Mouse (Mus musculus) layer of hippocampus, postnatal 25 days (tissue): ENCODE results near the gene Plekho2. TPM values are rescaled to one million over a fixed set of nuclear protein-coding genes. Genes with fewer than 3 reads are reported as not detected.

ENCODE experiments used
- DNase-seq, 2 experiments: peaks; one replicate each; pipeline ENCODE4 v3.0.0; 2022; ENCODE audit warnings: mixed read lengths in 2 of 2, low spot score in 1 of 2; ENCODE audit errors: extremely low spot score in 1 of 2
- total RNA-seq, 2 experiments: library from RNA; stranded (reverse); gene quantifications; 2 replicates each; pipeline ENCODE4 v1.2.3; 2021

Plekho2 gene
- total RNA-seq, 2 experiments from 2014 or later: 11.3 to 13.7 TPM

DNA sequence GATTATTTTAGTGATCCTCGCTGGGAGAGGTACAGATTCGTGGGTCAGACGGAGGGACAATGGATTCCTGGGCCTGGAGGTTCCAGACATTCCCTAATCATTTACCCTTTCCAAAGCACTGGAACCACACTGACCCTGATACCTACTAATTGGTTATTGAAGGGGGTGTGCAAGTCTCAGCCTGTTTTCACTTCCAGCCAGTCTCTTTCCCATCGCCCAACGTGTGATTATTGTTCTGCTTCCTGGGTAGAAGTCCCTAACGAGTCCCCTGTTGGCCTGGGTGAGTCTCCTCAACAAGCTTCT, 7.4 kb upstream of the Plekho2 start:
- DNase-seq: no peak

DNA sequence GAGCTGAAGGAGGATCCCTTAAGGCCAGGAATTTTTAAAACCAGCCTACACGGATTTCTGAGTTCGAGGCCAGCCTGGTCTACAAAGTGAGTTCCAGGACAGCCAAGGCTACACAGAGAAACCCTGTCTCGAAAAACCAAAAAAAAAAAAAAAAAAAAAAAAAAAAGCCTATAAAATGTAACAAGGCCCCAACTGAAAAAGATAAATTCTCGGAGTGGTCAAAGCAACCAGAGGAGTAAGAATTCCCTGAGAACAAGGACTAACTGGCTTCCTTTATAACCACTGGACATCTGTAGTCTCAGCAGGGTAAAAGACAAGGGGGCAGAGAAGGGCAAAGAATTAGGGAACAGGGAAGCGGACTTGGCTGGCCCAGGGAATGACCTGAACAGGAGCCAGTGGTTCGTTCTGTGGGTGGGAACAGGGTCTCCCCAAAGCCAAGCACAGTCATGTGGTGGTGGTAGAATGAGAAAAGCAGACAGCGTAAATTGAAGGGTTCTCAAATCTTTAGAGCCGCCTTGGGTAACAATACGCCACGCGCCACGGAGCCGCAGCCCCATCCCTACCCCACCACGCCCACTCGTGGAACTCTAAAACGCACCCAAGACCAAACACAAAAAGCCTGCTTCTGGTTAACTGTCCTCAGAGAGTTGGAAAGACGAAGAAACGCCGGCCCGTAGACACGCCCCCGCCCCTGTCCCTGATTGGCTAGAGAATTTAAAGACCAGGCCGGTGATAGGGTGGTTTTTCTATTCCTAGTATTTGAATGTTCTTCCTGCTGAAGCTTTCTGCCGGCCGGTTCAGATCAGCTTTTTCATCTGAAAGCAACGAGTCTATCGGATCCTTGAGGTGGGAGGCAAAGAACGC, 6.8 kb upstream of the Plekho2 start, which contains the start of gene Pif1:
Gene Pif1, plus strand, starts transcription at position 755 of the 864 bp plus-strand sequence.
- DNase-seq: peak; percentile 46 to 60

DNA sequence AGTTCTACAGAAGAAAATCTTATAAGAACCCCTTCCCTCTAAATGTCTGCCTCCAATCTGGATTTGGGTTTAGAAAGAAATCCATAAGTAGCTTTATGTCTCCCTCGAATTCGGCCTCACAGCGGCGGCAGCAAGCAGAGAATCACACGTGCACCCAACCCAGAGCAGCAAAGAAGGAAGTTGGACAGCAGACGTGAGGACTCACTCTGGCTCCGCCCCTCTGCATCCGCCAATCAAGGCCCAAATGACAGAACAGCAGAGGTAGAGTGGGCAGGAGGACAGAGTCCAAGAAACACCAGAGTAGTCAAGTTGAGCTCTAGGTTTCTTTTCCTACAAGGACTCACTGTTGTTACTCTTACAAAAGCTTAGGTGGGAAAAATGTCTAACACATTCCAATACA, 3.2 kb upstream of the Plekho2 start:
- no peak for DNase-seq

DNA sequence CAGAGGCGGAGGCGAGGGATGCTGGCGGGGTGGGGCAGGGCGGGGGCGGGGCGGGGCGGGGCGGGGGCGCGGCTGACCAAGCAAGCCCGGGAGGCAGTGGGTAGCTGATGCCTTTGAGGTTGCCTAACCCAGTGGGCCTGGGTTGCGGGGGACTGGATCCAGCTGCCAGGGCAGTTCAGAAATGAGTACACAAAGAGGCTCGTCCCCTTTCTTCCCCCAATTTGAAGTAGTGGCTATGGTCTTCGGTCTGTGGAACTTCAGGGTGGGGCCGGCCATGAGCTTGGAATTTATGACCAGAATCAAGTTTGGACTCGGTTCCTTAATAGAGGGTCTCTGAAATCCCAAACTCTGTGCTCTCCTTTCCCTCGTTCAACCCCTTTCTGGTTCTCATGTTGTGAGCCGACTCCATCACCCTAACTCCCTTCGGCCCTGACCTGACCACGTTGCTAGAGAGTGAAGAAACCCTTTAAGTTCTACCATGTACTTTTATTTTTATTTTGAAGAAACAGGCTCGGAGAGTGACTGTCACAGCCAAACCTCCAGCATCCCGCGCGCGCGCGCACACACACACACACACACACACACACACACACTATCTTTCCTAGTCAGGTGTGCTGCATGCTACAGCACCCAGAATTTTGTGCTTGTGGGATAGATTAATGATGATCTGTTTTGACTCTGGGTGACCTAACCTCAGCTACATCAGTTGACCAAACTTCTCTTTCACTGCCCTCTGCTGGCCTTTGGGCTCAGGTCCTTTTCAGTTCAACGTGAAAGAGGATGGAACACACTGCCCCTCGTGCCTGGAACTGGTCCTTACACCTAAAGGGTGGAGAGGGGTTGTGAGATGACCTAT, 789 bp upstream of the Plekho2 start:
- peak; percentile 31 to 64 for DNase-seq

DNA sequence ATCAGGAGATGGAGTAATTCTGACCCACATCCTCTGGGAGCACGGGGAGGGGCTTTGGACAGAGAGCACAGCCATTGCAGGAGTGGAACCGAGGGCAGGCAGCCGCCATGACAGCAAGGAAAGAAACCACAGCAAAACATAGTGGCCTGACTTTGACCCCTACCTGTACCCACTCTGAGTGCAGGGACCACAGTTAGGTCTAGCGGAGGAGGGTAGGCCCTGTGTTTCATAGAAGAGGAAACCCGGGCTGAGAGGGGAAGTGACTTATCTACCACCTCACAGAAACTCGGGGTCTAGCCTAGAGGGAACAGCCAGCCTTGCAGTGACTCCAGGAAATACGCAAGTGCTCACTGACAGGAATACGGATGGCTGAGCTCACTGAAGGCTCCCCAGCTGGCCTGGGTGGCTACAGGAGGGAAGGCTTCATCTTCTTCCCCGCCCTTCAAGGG, 1.0 kb downstream of the Plekho2 start:
- DNase-seq: no peak

DNA sequence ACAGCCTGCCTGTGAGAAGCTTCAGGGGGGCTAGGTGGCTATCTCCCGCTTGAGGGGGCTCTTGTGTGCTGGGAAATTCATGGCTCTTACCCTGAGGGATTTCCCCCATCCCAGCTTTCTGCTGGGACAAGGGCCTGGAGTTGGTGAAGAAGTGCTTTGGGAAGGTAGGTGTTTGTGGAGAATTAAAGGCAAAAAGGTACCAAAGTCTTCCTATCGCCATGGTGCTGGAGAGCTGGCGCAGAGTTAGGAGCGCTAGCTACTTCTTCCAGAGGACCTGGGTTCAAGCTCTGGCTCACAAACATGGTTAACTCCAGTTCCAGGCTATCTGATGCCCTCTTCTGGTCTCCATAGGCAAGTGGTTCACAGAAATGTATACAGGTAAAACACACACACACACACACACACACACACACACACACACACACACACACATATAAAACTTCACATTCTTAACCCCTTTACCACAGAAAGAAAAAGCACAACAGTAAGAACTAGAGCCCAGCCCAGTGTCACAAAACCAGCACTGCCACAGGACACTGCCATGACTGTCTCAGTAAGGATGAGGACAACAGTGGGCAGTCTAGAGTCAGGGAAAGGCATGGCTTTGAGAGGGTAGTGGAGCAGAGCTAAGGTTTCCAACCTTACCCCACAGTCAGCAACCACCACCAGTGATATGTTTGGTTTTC, 2.2 kb downstream of the Plekho2 start:
- no peak for DNase-seq

DNA sequence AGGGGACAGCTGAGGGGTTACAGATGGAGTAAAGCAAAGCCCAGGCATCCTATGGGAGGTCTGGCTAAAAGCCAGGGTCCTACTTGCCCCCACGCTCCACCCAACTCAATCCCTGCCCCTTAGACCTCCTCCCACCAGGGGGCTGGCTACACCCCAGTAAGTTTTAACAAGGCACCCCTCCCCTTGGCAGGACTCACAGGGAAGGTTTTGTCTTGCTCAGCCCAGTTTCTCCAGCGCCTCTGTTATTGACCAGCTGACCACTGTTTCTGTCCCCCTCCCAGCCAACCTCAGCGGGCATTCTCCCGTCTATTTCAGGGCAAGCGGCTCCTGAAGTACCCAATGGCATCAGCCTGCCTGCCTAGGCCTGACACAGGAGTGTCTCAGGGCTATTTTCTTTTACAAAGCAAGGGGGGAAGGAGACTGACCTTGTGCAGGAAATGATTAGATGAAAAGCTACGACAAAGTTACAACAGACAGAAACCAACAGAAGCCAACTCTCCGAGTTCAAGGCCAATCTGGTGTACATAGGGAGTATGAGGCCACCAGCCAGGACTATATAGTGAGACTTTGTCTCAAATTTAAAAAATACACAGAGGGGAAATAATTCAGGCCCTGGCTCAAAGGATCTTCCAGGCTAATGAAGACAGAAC, 2.9 kb downstream of the Plekho2 start:
- no peak for DNase-seq

DNA sequence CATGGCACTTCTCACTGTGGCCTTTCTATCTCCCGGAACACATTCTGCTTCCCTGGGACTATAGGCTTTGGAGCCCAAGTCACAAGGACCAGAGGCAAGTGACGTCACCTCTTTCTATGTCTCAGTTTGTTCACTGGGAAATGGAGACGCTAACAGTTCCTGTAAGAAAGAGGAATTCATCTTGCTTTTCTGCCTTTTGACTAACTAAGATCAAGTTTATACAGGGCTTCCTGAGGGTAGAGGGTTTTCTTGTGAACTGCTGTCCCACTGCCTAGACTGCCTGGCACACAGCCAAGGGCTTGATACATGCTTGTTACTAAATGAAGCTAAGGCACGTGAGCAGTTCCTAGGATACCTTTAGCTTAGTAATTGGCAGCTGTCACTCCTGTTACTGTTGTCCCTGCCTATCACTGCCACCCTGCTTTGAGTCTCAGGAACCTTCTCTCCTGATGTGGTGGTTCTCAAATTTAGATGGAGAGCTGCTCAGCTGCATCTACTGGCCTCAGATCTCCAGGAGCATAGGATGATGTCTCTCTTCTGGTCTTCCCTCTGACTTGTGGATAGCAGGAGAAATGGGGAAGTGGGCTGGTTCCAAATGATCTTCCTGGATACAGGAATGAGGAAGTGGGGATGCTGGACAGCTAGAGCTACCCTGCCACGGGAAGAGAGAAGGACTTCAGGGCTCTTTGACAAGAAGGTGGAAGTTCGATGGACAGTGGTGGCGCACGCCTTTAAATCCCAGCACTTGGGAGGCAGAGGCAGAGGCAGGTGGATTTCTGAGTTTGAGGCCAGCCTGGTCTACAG, 4.2 kb downstream of the Plekho2 start:
- DNase-seq: no peak

DNA sequence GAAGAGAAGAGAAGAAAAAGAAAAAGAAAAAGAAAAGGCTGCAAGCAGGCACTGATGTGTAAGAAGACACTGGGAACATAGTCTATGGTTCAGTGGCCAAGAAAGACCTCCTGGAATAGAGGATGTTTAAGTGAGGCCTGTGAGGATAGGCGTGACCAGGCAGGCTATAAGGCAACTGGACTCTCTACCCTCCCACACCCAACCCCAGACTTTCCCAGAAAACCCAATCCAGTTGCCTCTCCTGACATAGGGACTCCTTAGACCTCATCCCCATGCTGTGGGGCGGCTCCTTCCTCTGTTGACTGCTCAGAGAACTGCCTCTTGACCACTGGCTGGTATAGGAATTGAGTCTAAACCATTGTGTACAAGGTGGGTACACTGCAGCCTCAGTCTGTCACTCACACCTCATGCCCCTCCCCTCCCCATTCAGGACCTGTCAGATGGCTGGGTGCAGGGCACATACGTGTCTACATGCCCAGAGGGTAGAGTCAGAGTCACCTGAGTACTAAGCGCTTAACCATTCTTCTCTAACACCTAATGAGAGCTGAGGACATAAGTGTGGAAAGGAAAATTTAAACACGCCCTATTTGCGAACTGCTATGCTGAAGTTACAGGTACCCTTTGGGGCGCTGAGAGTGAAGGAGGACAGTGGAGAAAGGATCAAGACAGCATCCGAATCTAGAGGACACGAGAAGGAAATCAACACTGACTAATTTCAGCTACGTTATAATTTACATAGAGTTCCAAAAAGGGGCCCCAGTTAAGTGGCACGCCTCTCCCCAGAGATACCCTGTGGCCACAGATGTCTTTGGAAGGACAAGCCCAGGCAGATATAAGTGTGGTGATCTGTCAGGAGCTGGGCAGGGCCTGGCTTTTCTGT, 5.1 kb downstream of the Plekho2 start:
- DNase-seq: no peak

DNA sequence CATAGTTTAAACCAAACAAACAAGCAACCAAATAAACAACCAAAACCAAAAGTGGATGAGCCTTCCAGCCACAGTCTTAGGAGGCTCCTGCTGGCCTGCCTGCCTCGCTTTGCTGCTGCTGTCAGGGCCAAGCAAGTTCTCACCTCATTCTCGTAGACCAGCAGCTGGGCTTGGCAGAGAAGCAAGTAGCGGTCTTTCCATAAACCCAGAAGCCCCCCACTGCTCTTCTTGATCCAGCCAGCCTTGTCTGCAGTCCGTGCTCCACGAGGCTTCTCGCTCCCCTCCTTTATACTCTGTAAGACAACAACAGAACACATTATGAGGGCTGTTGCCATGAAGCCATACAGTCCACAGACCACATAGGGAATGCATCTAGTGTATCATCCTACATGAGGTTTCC, 7.0 kb downstream of the Plekho2 start:
- DNase-seq: no peak

DNA sequence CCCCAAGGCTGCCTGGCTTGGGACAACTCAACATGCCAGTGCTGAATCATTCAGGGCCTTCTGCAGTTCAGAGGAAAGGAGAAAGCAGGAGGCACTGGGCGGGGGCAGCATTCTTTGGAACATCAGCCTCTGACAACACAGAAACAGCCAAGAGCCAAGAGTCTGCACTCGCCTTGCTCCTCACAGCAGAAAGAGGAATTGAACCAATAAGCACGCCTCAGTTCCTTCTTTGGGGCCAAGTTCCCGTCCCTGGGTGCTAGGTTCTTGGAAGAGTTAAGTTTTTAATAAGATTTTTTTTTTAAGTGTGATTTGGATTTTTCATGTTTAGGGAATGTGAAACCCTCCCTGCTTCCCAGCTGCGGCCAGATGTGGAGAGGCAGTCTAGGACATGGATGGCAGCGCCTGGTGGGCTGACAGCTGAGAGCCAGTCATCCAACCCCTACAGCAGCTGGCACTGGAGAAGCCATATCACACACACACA, 10.3 kb downstream of the Plekho2 start:
- DNase-seq: no peak

DNA sequence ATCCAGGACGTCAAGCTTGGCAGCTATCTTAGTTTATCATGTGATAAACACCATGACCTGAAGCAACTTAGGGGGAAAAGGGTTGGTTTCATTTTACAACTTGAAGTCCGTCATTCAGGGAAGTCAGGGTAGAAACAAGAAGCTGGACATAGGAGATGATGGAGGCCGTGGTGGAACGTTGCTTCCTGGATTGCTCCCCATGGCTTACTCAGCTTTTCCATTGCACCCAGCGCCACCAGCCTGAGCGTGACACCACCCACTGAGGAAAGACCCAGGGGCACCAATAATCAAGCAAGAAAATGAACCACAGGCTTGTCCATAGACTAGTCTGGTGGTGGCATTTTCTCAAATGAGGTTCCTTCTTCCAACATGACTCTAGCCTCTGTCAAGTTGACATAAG, 11.1 kb downstream of the Plekho2 start:
- no peak for DNase-seq

DNA sequence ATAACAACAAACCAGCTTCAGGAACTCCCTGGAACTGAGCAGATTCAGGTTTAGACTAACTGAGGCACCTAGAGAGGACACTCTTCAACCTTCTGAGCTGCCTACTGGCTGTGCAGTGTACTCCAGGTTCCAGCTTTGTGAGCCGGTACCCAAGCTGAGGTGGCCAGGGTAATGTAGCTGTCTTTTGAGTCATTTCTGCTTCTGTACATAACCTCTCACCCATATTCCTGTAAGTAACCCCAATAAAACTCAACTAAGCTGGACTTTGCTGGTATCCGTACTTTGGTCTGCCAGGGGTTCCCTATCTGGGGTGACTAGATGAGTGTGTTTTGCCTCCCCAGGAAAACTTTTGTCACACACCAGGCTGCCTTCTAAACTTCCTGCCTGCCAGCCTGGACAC, 15.1 kb downstream of the Plekho2 start:
- DNase-seq: no peak

DNA sequence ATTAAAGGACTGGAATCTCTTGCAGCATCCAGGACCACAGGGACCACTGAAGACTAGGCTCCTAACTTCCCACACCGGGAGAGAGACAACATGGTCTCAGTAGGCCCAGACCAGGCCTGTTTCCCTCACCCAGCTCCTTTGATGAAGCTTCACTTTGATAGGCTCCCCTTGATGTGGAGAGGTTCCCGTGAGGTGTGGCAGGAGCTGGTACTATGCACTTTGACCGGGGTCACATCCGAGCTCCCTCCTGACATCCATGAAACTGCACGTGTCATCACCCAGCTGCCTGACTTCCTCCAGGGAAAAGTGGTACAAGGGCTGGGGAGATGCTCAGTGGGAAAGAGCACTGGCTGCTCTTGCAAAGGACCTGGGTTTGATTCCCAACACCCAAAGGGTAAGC, 16.8 kb downstream of the Plekho2 start:
- no peak for DNase-seq

DNA sequence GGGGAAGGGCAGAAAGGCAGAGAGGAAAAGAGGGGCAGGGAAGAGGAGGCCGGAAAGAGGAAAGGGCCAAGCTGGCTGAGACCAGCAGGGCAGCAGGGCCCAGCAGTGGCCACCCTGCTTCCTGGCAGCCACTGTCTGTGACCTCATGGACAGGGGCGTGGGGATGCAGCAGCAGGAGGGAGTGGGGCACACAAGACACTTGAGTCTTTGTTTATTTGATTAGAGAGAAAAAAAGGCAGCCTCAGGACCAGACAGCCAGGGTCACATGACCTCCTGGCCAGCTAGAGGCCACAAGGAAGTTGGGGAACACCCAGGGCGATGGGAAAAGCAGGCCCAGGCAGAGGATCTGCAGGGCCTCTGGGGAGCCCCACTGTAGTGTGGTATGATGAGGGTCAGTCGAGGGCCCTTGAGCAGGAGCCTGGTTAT, 17.7 kb downstream of the Plekho2 start:
- no peak for DNase-seq

DNA sequence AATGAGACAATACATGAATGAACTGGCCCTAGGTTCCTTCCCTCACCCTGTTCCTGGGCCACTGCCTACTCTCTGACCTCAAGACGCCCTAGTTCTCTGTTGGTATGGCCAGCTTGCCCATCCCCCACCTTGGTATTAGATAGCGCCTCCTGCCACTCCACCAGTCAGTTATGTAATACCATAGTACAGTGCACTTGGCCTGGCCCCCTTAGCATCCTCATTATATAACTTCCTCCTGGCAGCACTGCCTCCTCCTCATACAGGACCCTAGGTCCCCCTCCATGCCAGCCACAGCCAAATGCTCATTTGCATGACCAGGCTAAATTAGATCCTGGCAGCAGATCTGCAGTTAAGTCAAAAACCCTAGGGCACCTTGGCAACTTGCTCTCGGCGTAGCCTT, 18.8 kb downstream of the Plekho2 start:
- no peak for DNase-seq

DNA sequence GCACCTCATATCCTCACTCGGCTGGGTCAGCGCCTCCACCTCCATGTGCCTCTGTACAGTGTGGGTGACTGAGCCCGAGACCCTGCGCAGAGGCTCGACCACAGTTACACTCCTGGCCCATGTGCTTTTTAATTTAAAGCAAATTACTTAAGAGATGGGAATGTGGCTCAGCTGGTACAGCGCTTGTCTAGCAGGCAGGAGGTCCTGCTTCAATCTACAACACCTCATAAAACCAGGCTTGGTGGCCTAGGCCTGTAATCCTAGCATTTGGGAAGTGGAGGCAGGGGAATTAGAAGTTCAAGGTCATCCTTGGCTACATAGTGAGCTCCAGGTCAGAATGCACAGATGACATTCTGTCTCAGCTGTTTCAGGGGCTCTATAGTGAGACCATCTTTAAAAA, 21.0 kb downstream of the Plekho2 start:
- DNase-seq: no peak

DNA sequence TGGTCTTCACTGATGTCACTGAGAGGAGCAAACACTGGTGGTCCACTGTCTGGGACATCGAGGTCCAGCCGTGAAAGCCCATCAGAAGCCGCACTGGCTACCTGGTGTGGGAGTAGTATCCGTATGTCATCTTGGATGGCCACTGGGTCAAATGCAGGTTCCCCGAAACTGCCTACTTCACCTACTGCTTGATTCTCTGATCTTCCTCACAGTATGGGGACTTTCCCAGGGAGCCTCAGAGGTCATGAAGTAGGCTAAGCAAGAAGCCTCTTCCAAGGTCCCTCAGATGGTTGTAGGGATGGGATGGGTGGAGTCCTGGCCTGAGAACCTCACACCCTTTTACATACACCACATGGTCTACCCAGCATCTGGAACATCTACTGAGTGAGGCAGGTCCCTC, 22.9 kb downstream of the Plekho2 start:
- DNase-seq: no peak

DNA sequence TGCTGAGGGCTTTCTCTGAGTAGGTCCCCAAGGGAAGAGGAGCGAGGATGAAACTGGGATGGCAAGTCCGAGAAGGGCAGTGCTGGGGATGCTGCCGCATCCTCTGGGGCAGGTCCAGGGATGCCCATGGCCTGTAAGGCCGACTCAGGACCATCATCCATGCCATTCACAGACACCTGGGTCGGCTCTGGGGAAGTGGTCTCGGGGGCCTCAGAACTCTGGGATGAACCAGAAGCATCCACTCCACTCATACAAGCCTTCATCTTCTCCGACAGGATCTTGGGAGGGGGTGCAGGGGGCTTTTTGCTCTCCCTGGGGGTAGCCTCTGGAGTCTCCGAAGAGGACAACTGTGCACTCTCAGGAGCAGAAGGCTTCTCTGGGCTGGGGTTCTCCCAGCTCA, 23.5 kb downstream of the Plekho2 start:
- DNase-seq: no peak
